Mouse (Mus musculus) liver, postnatal 0 days (tissue): ENCODE measurements at regions not wholly inside any gene's neighbourhood (a gene's known extent, or its start where the extent isn't known, plus 50 kb on each side); places are given as distances from the start of the nearest gene placed in this dataset.

Experiments
- CTCF ChIP-seq: sonication (generic); IDR thresholded peaks from 2 replicates; pipeline ENCODE4 v1.5.1; 2016; ENCODE audit warnings: antibody characterized with exemption, low read depth
- EP300 ChIP-seq: IDR thresholded peaks from 2 replicates; pipeline ENCODE4 v1.6.1; 2016; ENCODE audit warnings: antibody characterized with exemption, low read depth, mild to moderate bottlenecking

GRCm38 (mm10) chrX:76110763-76111474 is 153.2 kb upstream of the Cldn34b3 start:
- TF ChIP-seq CTCF (no peak), EP300 (no peak)
